Mouse (Mus musculus) bone marrow macrophage, adult 2 months (primary cell): ENCODE results near the gene Plac9a.

Source experiments
- CTCF ChIP-seq: IDR thresholded peaks from 2 replicates; pipeline ENCODE4 v1.5.1; 2012; ENCODE audit warnings: low read depth, mild to moderate bottlenecking, low read length, moderate library complexity
- POLR2A ChIP-seq: IDR thresholded peaks from 2 replicates; pipeline ENCODE4 v1.6.1; 2012; ENCODE audit warnings: mild to moderate bottlenecking, low read depth, low read length, borderline replicate concordance

DNA sequence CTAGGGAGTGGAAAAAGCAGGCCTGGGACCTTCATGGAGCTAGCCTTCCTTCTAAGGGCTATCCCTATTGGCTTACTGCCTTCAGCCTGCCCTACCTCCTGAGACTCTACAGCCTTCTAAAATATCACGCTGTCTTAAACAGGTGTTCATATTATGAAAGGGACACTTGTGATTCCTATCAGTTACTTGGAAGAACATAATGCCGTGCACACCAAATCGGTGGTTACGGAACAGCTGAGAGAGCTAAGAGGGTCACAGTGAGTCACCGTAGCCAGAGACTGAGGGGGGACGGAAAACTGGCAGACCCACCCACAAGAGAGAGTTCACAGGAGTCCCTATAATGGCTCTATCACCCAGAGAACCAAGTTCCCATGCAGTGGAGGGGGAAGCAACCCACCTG lies 36.5 kb downstream of the Plac9a start:
- no peak for TF ChIP-seq CTCF
- TF ChIP-seq POLR2A = no peak
